Mouse (Mus musculus): Measurements from ENCODE around the gene St6galnac3. TPM values are rescaled to one million over a fixed set of nuclear protein-coding genes. Genes with fewer than 3 reads are reported as not detected.

Gene St6galnac3
- polyA plus RNA-seq, 1 experiment: 3.2 TPM

GRCm38 (mm10) chr3:153365057-153365755 is 359.8 kb downstream of the St6galnac3 start:
- no peaks in the 10 kb centered on the region for H3K36me3 ChIP-seq (ENCODE audit: control insufficient read depth, insufficient read depth, low read length)
- no peak overlapping the region for H3K4me3 ChIP-seq (ENCODE audit: insufficient read depth, low read depth, low read length)
- H3K27me3 ChIP-seq (replicated peaks; ENCODE audit: control insufficient read depth, insufficient read depth, low read length): no peaks in the 10 kb centered on the region
- no peaks in the 10 kb centered on the region for H3K4me1 ChIP-seq (ENCODE audit: control insufficient read depth, insufficient read depth, low read length)
- TF ChIP-seq CTCF (conservative IDR thresholded peaks at IDR 0.05; ENCODE audit: insufficient read depth, insufficient read length, low read depth, low read length): no peak
- TF ChIP-seq POLR2A (IDR thresholded peaks at IDR 0.05; ENCODE audit: low read depth, low read length): no peak
- H3K27ac ChIP-seq (ENCODE audit: insufficient read depth, low read depth, low read length): no peak overlapping the region
- DNase-seq: no peak
- WGBS: 84% methylated on average over 10 of the region's 10 CpGs

GRCm38 (mm10) chr3:153364366-153364765 is 360.6 kb downstream of the St6galnac3 start:
- Histone ChIP-seq H3K27me3 (replicated peaks; ENCODE audit: control insufficient read depth, insufficient read depth, low read length) (no peaks in the 10 kb centered on the region), H3K4me1 (ENCODE audit: control insufficient read depth, insufficient read depth, low read length) (no peaks in the 10 kb centered on the region), H3K4me3 (ENCODE audit: insufficient read depth, low read depth, low read length) (no peak overlapping the region), H3K36me3 (ENCODE audit: control insufficient read depth, insufficient read depth, low read length) (no peaks in the 10 kb centered on the region), H3K27ac (ENCODE audit: insufficient read depth, low read depth, low read length) (no peak overlapping the region)
- 100% methylated on average over 3 of the region's 3 CpGs for WGBS
- TF ChIP-seq CTCF (conservative IDR thresholded peaks at IDR 0.05; ENCODE audit: insufficient read depth, insufficient read length, low read depth, low read length) (no peak), POLR2A (IDR thresholded peaks at IDR 0.05; ENCODE audit: low read depth, low read length) (no peak)
- no peak for DNase-seq

- no peaks in the 10 kb centered on the region for H3K27me3 ChIP-seq (replicated peaks; ENCODE audit: control insufficient read depth, insufficient read depth, low read length)
- DNase-seq: no peak
- no peak overlapping the region for H3K27ac ChIP-seq (ENCODE audit: insufficient read depth, low read depth, low read length)
- H3K36me3 ChIP-seq (ENCODE audit: control insufficient read depth, insufficient read depth, low read length): no peaks in the 10 kb centered on the region
- TF ChIP-seq CTCF (conservative IDR thresholded peaks at IDR 0.05; ENCODE audit: insufficient read depth, insufficient read length, low read depth, low read length) (no peak), POLR2A (IDR thresholded peaks at IDR 0.05; ENCODE audit: low read depth, low read length) (no peak)
- no peaks in the 10 kb centered on the region for H3K4me1 ChIP-seq (ENCODE audit: control insufficient read depth, insufficient read depth, low read length)
- H3K4me3 ChIP-seq (ENCODE audit: insufficient read depth, low read depth, low read length): no peak overlapping the region
- WGBS: 97% methylated on average over 3 of the region's 3 CpGs
Observed at GRCm38 (mm10) chr3:153359966-153360365, 365.0 kb downstream of the St6galnac3 start.

- no peak overlapping the region for H3K4me3 ChIP-seq (ENCODE audit: insufficient read depth, low read depth, low read length)
- no peaks in the 10 kb centered on the region for H3K27me3 ChIP-seq (replicated peaks; ENCODE audit: control insufficient read depth, insufficient read depth, low read length)
- H3K27ac ChIP-seq (ENCODE audit: insufficient read depth, low read depth, low read length): no peak overlapping the region
- WGBS: 90% methylated on average over 1 of the region's 1 CpGs
- TF ChIP-seq CTCF (conservative IDR thresholded peaks at IDR 0.05; ENCODE audit: insufficient read depth, insufficient read length, low read depth, low read length) (no peak), POLR2A (IDR thresholded peaks at IDR 0.05; ENCODE audit: low read depth, low read length) (no peak)
- H3K4me1 ChIP-seq (ENCODE audit: control insufficient read depth, insufficient read depth, low read length): no peaks in the 10 kb centered on the region
- no peaks in the 10 kb centered on the region for H3K36me3 ChIP-seq (ENCODE audit: control insufficient read depth, insufficient read depth, low read length)
- no peak for DNase-seq
Observed at GRCm38 (mm10) chr3:153356071-153356470, 368.9 kb downstream of the St6galnac3 start.

GRCm38 (mm10) chr3:153354988-153355297 is 370.0 kb downstream of the St6galnac3 start:
- H3K27ac ChIP-seq (ENCODE audit: insufficient read depth, low read depth, low read length): no peak overlapping the region
- H3K27me3 ChIP-seq (replicated peaks; ENCODE audit: control insufficient read depth, insufficient read depth, low read length): no peaks in the 10 kb centered on the region
- WGBS: 70% methylated on average over 3 of the region's 3 CpGs
- no peaks in the 10 kb centered on the region for H3K36me3 ChIP-seq (ENCODE audit: control insufficient read depth, insufficient read depth, low read length)
- no peak overlapping the region for H3K4me3 ChIP-seq (ENCODE audit: insufficient read depth, low read depth, low read length)
- no peak for DNase-seq
- no peaks in the 10 kb centered on the region for H3K4me1 ChIP-seq (ENCODE audit: control insufficient read depth, insufficient read depth, low read length)
- no peak for TF ChIP-seq CTCF (conservative IDR thresholded peaks at IDR 0.05; ENCODE audit: insufficient read depth, insufficient read length, low read depth, low read length)
- no peak for TF ChIP-seq POLR2A (IDR thresholded peaks at IDR 0.05; ENCODE audit: low read depth, low read length)

- 84% methylated on average over 6 of the region's 6 CpGs for WGBS
- DNase-seq: no peak
- no peaks in the 10 kb centered on the region for H3K4me1 ChIP-seq (ENCODE audit: control insufficient read depth, insufficient read depth, low read length)
- no peaks in the 10 kb centered on the region for H3K36me3 ChIP-seq (ENCODE audit: control insufficient read depth, insufficient read depth, low read length)
- H3K27ac ChIP-seq (ENCODE audit: insufficient read depth, low read depth, low read length): no peak overlapping the region
- H3K4me3 ChIP-seq (ENCODE audit: insufficient read depth, low read depth, low read length): no peak overlapping the region
- no peak for TF ChIP-seq CTCF (conservative IDR thresholded peaks at IDR 0.05; ENCODE audit: insufficient read depth, insufficient read length, low read depth, low read length)
- no peak for TF ChIP-seq POLR2A (IDR thresholded peaks at IDR 0.05; ENCODE audit: low read depth, low read length)
- H3K27me3 ChIP-seq (replicated peaks; ENCODE audit: control insufficient read depth, insufficient read depth, low read length): no peaks in the 10 kb centered on the region
Observed at GRCm38 (mm10) chr3:153354186-153354987, 370.6 kb downstream of the St6galnac3 start.

GRCm38 (mm10) chr3:153353313-153354103 is 371.5 kb downstream of the St6galnac3 start:
- Histone ChIP-seq H3K36me3 (ENCODE audit: control insufficient read depth, insufficient read depth, low read length) (no peaks in the 10 kb centered on the region), H3K4me3 (ENCODE audit: insufficient read depth, low read depth, low read length) (no peak overlapping the region), H3K4me1 (ENCODE audit: control insufficient read depth, insufficient read depth, low read length) (no peaks in the 10 kb centered on the region), H3K27ac (ENCODE audit: insufficient read depth, low read depth, low read length) (no peak overlapping the region), H3K27me3 (replicated peaks; ENCODE audit: control insufficient read depth, insufficient read depth, low read length) (no peaks in the 10 kb centered on the region)
- no peak for TF ChIP-seq POLR2A (IDR thresholded peaks at IDR 0.05; ENCODE audit: low read depth, low read length)
- TF ChIP-seq CTCF (conservative IDR thresholded peaks at IDR 0.05; ENCODE audit: insufficient read depth, insufficient read length, low read depth, low read length): no peak
- DNase-seq: no peak
- 77% methylated on average over 16 of the region's 16 CpGs for WGBS
